Mouse (Mus musculus): Measurements from ENCODE around the gene Exoc7. TPM values are rescaled to one million over a fixed set of nuclear protein-coding genes. Genes with fewer than 3 reads are reported as not detected.

Gene Exoc7
- total and polyA plus RNA-seq, 3 experiments = 45.4 to 526 (median 49.0) TPM

DNA sequence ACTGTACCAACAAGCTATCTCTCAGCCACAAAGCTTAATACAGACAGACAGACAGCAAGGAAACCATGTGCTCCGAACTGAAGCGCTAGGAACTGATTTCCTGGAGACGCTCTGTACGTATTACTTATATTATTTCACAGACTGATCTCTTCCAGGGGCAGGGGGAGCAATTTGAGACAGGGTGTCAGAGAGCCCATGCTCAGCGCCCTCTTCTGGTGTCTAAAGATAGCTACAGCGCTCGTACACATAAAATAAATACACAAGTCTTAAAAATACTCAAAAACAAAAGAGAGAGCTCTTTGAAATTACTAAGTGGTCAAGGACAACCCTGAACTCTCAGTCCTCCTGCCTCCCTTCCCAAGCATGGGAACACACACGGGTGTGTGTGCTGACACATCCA, 39.4 kb downstream of the Exoc7 start:
- no peaks in the 10 kb centered on the region for H3K9me3 ChIP-seq (replicated peaks; ENCODE audit: insufficient read depth, low read length)
- no peak overlapping the region for H3K4me3 ChIP-seq (ENCODE audit: control insufficient read depth in 1 of 2, insufficient read depth in 1 of 2, low read depth in 2 of 2, low read length in 2 of 2)
- H3K27me3 ChIP-seq (ENCODE audit: control insufficient read depth in 1 of 2, insufficient read depth in 2 of 2, low read length in 2 of 2) = no peaks in the 10 kb centered on the region
- no peak overlapping the region for H3K27ac ChIP-seq (ENCODE audit: control insufficient read depth, low read depth, low read length)
- H3K4me1 ChIP-seq (ENCODE audit: control insufficient read depth in 1 of 2, insufficient read depth in 2 of 2, low read length in 2 of 2) = peaks cover 0 to 15% of the 10 kb centered on the region in 2 experiments; a peak in 2 of 4 replicates
- peak; percentile 75 for DNase-seq (ENCODE audit: low read depth, low spot score)
- peak; percentile 57 to 66 (median 64) for TF ChIP-seq CTCF (IDR thresholded peaks at IDR 0.05 in 2 of 3, conservative IDR thresholded peaks at IDR 0.05 in 1 of 3; ENCODE audit: control insufficient read depth in 1 of 3, insufficient read depth in 1 of 3, low read depth in 2 of 3, low read length in 3 of 3, poor library complexity in 1 of 3, severe bottlenecking in 1 of 3)
- TF ChIP-seq UBTF (IDR thresholded peaks at IDR 0.05; ENCODE audit: borderline replicate concordance, insufficient read depth, low read depth, low read length) = no peak
- peak; percentile 47; the same call in 1 of the 2 replicates for TF ChIP-seq SMC3 (IDR thresholded peaks at IDR 0.05; ENCODE audit: low read depth, low read length)
- H3K9ac ChIP-seq (ENCODE audit: control insufficient read depth, low read depth, low read length, poor library complexity, severe bottlenecking) = no peak overlapping the region
- peaks cover 21 to 46% of the 10 kb centered on the region in 2 experiments for H3K36me3 ChIP-seq (ENCODE audit: control insufficient read depth in 1 of 2, insufficient read depth in 2 of 2, low read length in 2 of 2)
- H3K79me2 ChIP-seq (ENCODE audit: control insufficient read depth, insufficient read depth, low read length, poor library complexity) = peaks cover 32% of the 10 kb centered on the region

DNA sequence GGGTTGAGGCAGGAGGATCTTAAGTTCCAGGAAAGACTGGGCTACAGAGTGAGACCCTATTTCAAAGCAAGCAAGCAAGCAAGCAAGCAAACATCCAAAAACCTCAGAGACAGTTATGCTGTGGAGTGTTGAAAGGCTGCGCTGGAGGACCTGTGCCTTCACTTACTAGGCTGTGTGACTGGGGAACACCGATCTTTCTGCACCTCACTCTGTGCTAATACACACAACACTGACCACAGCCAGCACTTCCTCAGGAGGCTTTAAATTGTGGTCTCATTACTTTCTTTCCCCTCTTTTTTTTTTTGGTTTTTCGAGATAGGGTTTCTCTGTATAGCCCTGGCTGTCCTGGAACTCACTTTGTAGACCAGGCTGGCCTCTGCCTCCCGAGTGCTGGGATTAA, 41.2 kb downstream of the Exoc7 start:
- no peaks in the 10 kb centered on the region for H3K9me3 ChIP-seq (replicated peaks; ENCODE audit: insufficient read depth, low read length)

DNA sequence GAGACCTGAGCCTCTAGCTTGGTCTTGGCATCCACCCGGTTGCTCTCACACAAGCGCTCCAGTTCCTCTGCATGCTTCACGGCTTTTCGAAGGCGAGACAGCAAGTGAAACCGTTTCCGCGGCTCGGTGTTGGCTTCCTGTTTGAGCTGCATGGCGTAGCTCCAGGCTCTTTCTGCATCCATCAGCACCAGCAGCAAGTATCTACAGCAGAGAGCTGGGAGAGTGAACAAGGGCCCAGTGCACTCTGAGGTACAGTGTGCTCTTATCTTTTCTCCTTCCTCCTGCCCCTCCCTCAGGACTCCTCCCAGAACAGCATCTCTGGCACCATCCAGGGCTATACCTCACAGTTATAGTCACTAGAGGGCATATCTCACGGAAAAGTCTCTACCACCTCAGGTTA, 41.7 kb downstream of the Exoc7 start:
- Histone ChIP-seq H3K27me3 (ENCODE audit: control insufficient read depth in 1 of 2, insufficient read depth in 2 of 2, low read length in 2 of 2) (no peaks in the 10 kb centered on the region), H3K9ac (ENCODE audit: control insufficient read depth, low read depth, low read length, poor library complexity, severe bottlenecking) (no peak overlapping the region), H3K4me1 (ENCODE audit: control insufficient read depth in 1 of 2, insufficient read depth in 2 of 2, low read length in 2 of 2) (peaks cover 0 to 7% of the 10 kb centered on the region in 2 experiments; a peak in 2 of 4 replicates), H3K79me2 (ENCODE audit: control insufficient read depth, insufficient read depth, low read length, poor library complexity) (peaks cover 11% of the 10 kb centered on the region), H3K9me3 (replicated peaks; ENCODE audit: insufficient read depth, low read length) (no peaks in the 10 kb centered on the region), H3K36me3 (ENCODE audit: control insufficient read depth in 1 of 2, insufficient read depth in 2 of 2, low read length in 2 of 2) (peaks cover 10 to 49% of the 10 kb centered on the region in 2 experiments), H3K4me3 (ENCODE audit: control insufficient read depth in 1 of 2, insufficient read depth in 1 of 2, low read depth in 2 of 2, low read length in 2 of 2) (no peak overlapping the region), H3K27ac (ENCODE audit: control insufficient read depth, low read depth, low read length) (peak overlapping the region; percentile 41; the same call in 1 of the 2 replicates)
- DNase-seq (ENCODE audit: low read depth, low spot score) = peak; percentile 85
- TF ChIP-seq NELFE (IDR thresholded peaks at IDR 0.05; ENCODE audit: low read depth, low read length) (no peak), KAT2A (conservative IDR thresholded peaks at IDR 0.05; ENCODE audit: low read depth, low read length) (no peak), SIN3A (IDR thresholded peaks at IDR 0.05; ENCODE audit: low read length) (no peak; the same call in 1 of the 2 replicates), ZNF384 (IDR thresholded peaks at IDR 0.05; ENCODE audit: low read depth, low read length) (no peak), E2F4 (IDR thresholded peaks at IDR 0.05; ENCODE audit: borderline replicate concordance, low read depth, low read length) (no peak), NRF1 (IDR thresholded peaks at IDR 0.05; ENCODE audit: insufficient read depth, low read depth, low read length, poor library complexity, severe bottlenecking) (no peak), HCFC1 (IDR thresholded peaks at IDR 0.05; ENCODE audit: low read depth, low read length) (no peak), SMC3 (IDR thresholded peaks at IDR 0.05; ENCODE audit: low read depth, low read length) (no peak), MAFK (IDR thresholded peaks at IDR 0.05; ENCODE audit: borderline replicate concordance, low read depth, low read length) (no peak), USF2 (IDR thresholded peaks at IDR 0.05; ENCODE audit: borderline replicate concordance in 1 of 2, insufficient read depth in 1 of 2, low read depth in 1 of 2, low read length in 2 of 2) (no peak), EP300 (IDR thresholded peaks at IDR 0.05; ENCODE audit: low read depth in 1 of 2, low read length in 2 of 2) (no peak; a peak in 1 of 4 replicates), POLR2AphosphoS5 (IDR thresholded peaks at IDR 0.05; ENCODE audit: borderline replicate concordance, low read depth, low read length) (no peak), CHD2 (IDR thresholded peaks at IDR 0.05; ENCODE audit: low read length) (no peak), MAZ (IDR thresholded peaks at IDR 0.05; ENCODE audit: low read depth, low read length) (peak; percentile 71; the same call in 1 of the 2 replicates), UBTF (IDR thresholded peaks at IDR 0.05; ENCODE audit: borderline replicate concordance, insufficient read depth, low read depth, low read length) (no peak), CHD1 (IDR thresholded peaks at IDR 0.05; ENCODE audit: low read depth, low read length) (no peak), RCOR1 (IDR thresholded peaks at IDR 0.05; ENCODE audit: low read depth, low read length) (no peak), POLR2AphosphoS2 (IDR thresholded peaks at IDR 0.05; ENCODE audit: low read length) (no peak), MEF2A (IDR thresholded peaks at IDR 0.05; ENCODE audit: extremely low read depth, insufficient replicate concordance, low read depth, low read length, poor library complexity, severe bottlenecking) (no peak), BHLHE40 (IDR thresholded peaks at IDR 0.05; ENCODE audit: borderline replicate concordance, low read depth, low read length) (no peak), CTCF (IDR thresholded peaks at IDR 0.05 in 2 of 3, conservative IDR thresholded peaks at IDR 0.05 in 1 of 3; ENCODE audit: control insufficient read depth in 1 of 3, insufficient read depth in 1 of 3, low read depth in 2 of 3, low read length in 3 of 3, poor library complexity in 1 of 3, severe bottlenecking in 1 of 3) (peak in 1 of 3 experiments; percentile 46; a peak in 2 of 6 replicates), MAX (IDR thresholded peaks at IDR 0.05; ENCODE audit: low read length) (peak; percentile 59), MYB (IDR thresholded peaks at IDR 0.05; ENCODE audit: low read depth, low read length) (no peak)

More for the DNA sequence above, 41.2 kb downstream of the Exoc7 start:
- Histone ChIP-seq H3K36me3 (ENCODE audit: control insufficient read depth in 1 of 2, insufficient read depth in 2 of 2, low read length in 2 of 2) (peaks cover 10 to 49% of the 10 kb centered on the region in 2 experiments), H3K9ac (ENCODE audit: control insufficient read depth, low read depth, low read length, poor library complexity, severe bottlenecking) (no peak overlapping the region), H3K4me3 (ENCODE audit: control insufficient read depth in 1 of 2, insufficient read depth in 1 of 2, low read depth in 2 of 2, low read length in 2 of 2) (no peak overlapping the region), H3K79me2 (ENCODE audit: control insufficient read depth, insufficient read depth, low read length, poor library complexity) (peaks cover 16% of the 10 kb centered on the region), H3K27me3 (ENCODE audit: control insufficient read depth in 1 of 2, insufficient read depth in 2 of 2, low read length in 2 of 2) (no peaks in the 10 kb centered on the region), H3K27ac (ENCODE audit: control insufficient read depth, low read depth, low read length) (no peak overlapping the region; the same call in 1 of the 2 replicates), H3K4me1 (ENCODE audit: control insufficient read depth in 1 of 2, insufficient read depth in 2 of 2, low read length in 2 of 2) (peaks cover 0 to 7% of the 10 kb centered on the region in 2 experiments; a peak in 2 of 4 replicates)
- DNase-seq (ENCODE audit: low read depth, low spot score) = no peak
- TF ChIP-seq POLR2AphosphoS2 (IDR thresholded peaks at IDR 0.05; ENCODE audit: low read length) (0 out of 2 replicates have a peak, but pooled peaks have one; percentile 7), SIN3A (IDR thresholded peaks at IDR 0.05; ENCODE audit: low read length) (no peak)
